Mouse (Mus musculus) CH12F3 (cell line): ENCODE data around the gene Igf2bp2.

ENCODE experiments used
- in situ Hi-C: fragments of 300-500 bp; cut with MboI; formaldehyde crosslinking; loops from 2 replicates; pipeline ENCODE4 v1.14.3; 2020; ENCODE audit warnings: low sequenced_read_pairs

Igf2bp2 gene

GRCm38 (mm10) chr16:22109159-22109558 is 53.9 kb downstream of the Igf2bp2 start:
- in situ Hi-C loops, result no loop called here

GRCm38 (mm10) chr16:22107897-22108516 is 55.1 kb downstream of the Igf2bp2 start:
- in situ Hi-C loops, result no loop called here

- in situ Hi-C loops, result no loop called here
Observed at GRCm38 (mm10) chr16:22106012-22106584, 57.0 kb downstream of the Igf2bp2 start.

GRCm38 (mm10) chr16:22100067-22100466 is 63.0 kb downstream of the Igf2bp2 start:
- in situ Hi-C loops, result no loop called here

- in situ Hi-C loops, result no loop called here
Observed at GRCm38 (mm10) chr16:22097659-22098058, 65.4 kb downstream of the Igf2bp2 start.

GRCm38 (mm10) chr16:22095751-22096150 is 67.3 kb downstream of the Igf2bp2 start:
- in situ Hi-C loops, result no loop called here

GRCm38 (mm10) chr16:22091255-22091783 is 71.8 kb downstream of the Igf2bp2 start:
- in situ Hi-C loops, result no loop called here

- in situ Hi-C loops, result no loop called here
Observed at GRCm38 (mm10) chr16:22085411-22085810, 77.7 kb downstream of the Igf2bp2 start.

GRCm38 (mm10) chr16:22080125-22080710 is 82.9 kb downstream of the Igf2bp2 start:
- in situ Hi-C loops, result no loop called here

- in situ Hi-C loops, result no loop called here
Observed at GRCm38 (mm10) chr16:22076620-22076941, 86.5 kb downstream of the Igf2bp2 start.

- in situ Hi-C loops, result no loop called here
Observed at GRCm38 (mm10) chr16:22075829-22076619, 87.1 kb downstream of the Igf2bp2 start.

- in situ Hi-C loops, result no loop called here
Observed at GRCm38 (mm10) chr16:22075067-22075466, 88.0 kb downstream of the Igf2bp2 start.

- in situ Hi-C loops, result no loop called here
Observed at GRCm38 (mm10) chr16:22071361-22071760, 91.7 kb downstream of the Igf2bp2 start.

GRCm38 (mm10) chr16:22067406-22067805 is 95.7 kb downstream of the Igf2bp2 start:
- in situ Hi-C loops, result no loop called here

- in situ Hi-C loops, result no loop called here
Observed at GRCm38 (mm10) chr16:22065536-22065935, 97.6 kb downstream of the Igf2bp2 start.

GRCm38 (mm10) chr16:22062284-22062683 is 100.8 kb downstream of the Igf2bp2 start:
- in situ Hi-C loops, result no loop called here

- in situ Hi-C loops, result no loop called here
Observed at GRCm38 (mm10) chr16:22061555-22062160, 101.4 kb downstream of the Igf2bp2 start.

- in situ Hi-C loops, result no loop called here
Observed at GRCm38 (mm10) chr16:22060416-22060815, 102.7 kb downstream of the Igf2bp2 start.

GRCm38 (mm10) chr16:22058871-22059270 is 104.2 kb downstream of the Igf2bp2 start:
- in situ Hi-C loops, result no loop called here

GRCm38 (mm10) chr16:22057498-22057897 is 105.6 kb downstream of the Igf2bp2 start:
- in situ Hi-C loops, result no loop called here

GRCm38 (mm10) chr16:22053411-22053810 is 109.7 kb downstream of the Igf2bp2 start:
- in situ Hi-C loops, result no loop called here
